Mouse (Mus musculus) limb, embryonic 14.5 days (tissue): Measurements from ENCODE around the gene Rnf220. TPM values are rescaled to one million over a fixed set of nuclear protein-coding genes. Genes with fewer than 3 reads are reported as not detected.

Experiments used
- ATAC-seq: fragments of 200-750 bp; cut with Nextera tagmentation; 2 replicates; pipeline ENCODE4 v1.8.0; 2017; ENCODE audit warnings: low read depth, moderate number of reproducible peaks, moderate TSS enrichment; ENCODE audit not compliant: low FRiP score
- DNase-seq: peaks from one replicate; pipeline ENCODE4 v3.0.0-alpha.2; 2015; ENCODE audit warnings: low spot score
- H3K27ac ChIP-seq: fragments of 300-500 bp; sonication (generic); replicated peaks from 2 replicates; pipeline ENCODE4 v1.5.1; 2014; ENCODE audit warnings: low read depth, mild to moderate bottlenecking, low read length, moderate library complexity, mixed read lengths
- H3K27me3 ChIP-seq: fragments of 300-500 bp; sonication (generic); 2 replicates; pipeline ENCODE4 v1.6.1; 2014; ENCODE audit warnings: low read length, mixed read lengths; ENCODE audit not compliant: control insufficient read depth, insufficient read depth
- H3K36me3 ChIP-seq: fragments of 300-500 bp; sonication (generic); 2 replicates; pipeline ENCODE4 v1.6.1; 2014; ENCODE audit warnings: mild to moderate bottlenecking, low read length, moderate library complexity, mixed read lengths; ENCODE audit not compliant: control insufficient read depth, insufficient read depth
- H3K4me1 ChIP-seq: fragments of 300-500 bp; sonication (generic); 2 replicates; pipeline ENCODE4 v1.6.1; 2014; ENCODE audit warnings: antibody characterized with exemption, low read length, mixed read lengths; ENCODE audit not compliant: control insufficient read depth, insufficient read depth
- H3K4me2 ChIP-seq: fragments of 300-500 bp; sonication (generic); replicated peaks from 2 replicates; pipeline ENCODE4 v1.6.1; 2014; ENCODE audit warnings: low read depth, mild to moderate bottlenecking, low read length, moderate library complexity; ENCODE audit not compliant: severe bottlenecking
- H3K4me3 ChIP-seq: fragments of 300-500 bp; sonication (generic); replicated peaks from 2 replicates; pipeline ENCODE4 v1.5.1; 2014; ENCODE audit warnings: low read length
- H3K9ac ChIP-seq: fragments of 300-500 bp; sonication (generic); 2 replicates; pipeline ENCODE4 v1.6.1; 2014; ENCODE audit warnings: mild to moderate bottlenecking, low read depth, low read length, moderate library complexity; ENCODE audit not compliant: severe bottlenecking
- H3K9me3 ChIP-seq: fragments of 300-500 bp; sonication (generic); 2 replicates; pipeline ENCODE4 v1.6.1; 2016; ENCODE audit warnings: low read length; ENCODE audit not compliant: control insufficient read depth
- POLR2A ChIP-seq: fragments of 200-500 bp; IDR thresholded peaks from 2 replicates; pipeline ENCODE4 v1.8.0; 2012; ENCODE audit warnings: inconsistent platforms, mild to moderate bottlenecking, moderate library complexity, borderline replicate concordance; ENCODE audit not compliant: insufficient read depth, insufficient read length; ENCODE audit errors: extremely low read depth
- WGBS: fragments of 180-500 bp; shearing (Covaris S2); extraction: QIAGEN DNeasy Blood & Tissue Kit; methylation state at CpG from one replicate; pipeline ENCODE4 v1.1.7; 2014; 5-methylcytosine and 5-hydroxymethylcytosine counted together
- polyA plus RNA-seq, 2 experiments: library from polyadenylated mRNA; depleted of rRNA in 1 of 2; stranded (reverse) in 1 of 2; unstranded in 1 of 2; fragments of >200 nt; fragmentation: Nextera tagmentation in 1 of 2; extraction: Ambion mirVana in 1 of 2; gene quantifications; 2 replicates each; pipeline versions ENCODE4 v1.2.1 to v1.2.3; 2012 to 2014

The Rnf220 gene
- polyA plus RNA-seq, 2 experiments, result 72.8 to 126 TPM

DNA sequence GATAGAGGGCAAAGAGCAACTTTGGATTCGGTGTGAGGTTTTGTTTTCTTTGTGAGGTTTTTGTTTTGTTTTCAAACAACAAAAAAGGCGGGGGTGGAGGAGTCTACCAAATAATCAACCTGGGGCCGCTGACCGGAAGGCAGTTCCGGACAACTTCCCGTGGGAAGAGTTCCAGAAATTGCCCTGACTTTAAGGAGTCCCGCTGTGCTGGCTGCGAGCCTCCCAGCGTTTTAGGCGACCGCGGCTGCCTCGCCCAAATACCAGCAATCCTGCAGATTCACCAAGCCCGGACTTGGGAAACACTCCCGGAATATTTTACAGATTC is 13.0 kb downstream of the Rnf220 start:
- Histone ChIP-seq H3K4me2 (peak overlapping the region; percentile 99), H3K27me3 (0 out of 2 replicates have a peak, but pooled peaks cover 12% of the 10 kb centered on the region), H3K27ac (no peak overlapping the region), H3K9me3 (no peaks in the 10 kb centered on the region), H3K36me3 (no peaks in the 10 kb centered on the region), H3K4me1 (0 out of 2 replicates have a peak, but pooled peaks cover 8% of the 10 kb centered on the region), H3K9ac (peak overlapping the region; percentile 41), H3K4me3 (peak overlapping the region; percentile 38)
- DNase-seq, result peak; percentile 61
- no peak for TF ChIP-seq POLR2A
- no peak for ATAC-seq
- WGBS, result 3% methylated on average over 15 of the region's 15 CpGs

DNA sequence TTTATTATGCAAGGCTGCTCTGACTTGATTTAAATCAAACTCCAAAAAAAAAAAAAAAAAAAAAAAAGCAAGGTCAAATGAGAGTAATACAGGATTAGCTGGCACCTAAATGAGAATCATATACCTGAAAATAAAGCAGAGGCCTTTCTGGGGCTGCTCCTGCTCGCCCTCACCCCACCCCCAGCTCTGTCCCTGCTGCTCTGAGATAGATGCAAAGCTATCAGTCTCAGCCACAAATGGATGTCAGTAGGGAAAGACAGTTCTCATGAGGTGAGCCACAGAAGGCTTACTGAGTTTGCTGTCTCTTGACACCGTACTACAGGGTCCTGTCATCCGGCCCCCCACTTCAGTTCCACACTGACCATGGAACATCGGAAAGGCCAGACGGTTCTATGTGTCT is 14.7 kb downstream of the Rnf220 start:
- 87% methylated on average over 5 of the region's 5 CpGs for WGBS
- H3K9me3 ChIP-seq, result no peaks in the 10 kb centered on the region
- TF ChIP-seq POLR2A, result no peak
- 0 out of 2 replicates have a peak, but pooled peaks cover 12% of the 10 kb centered on the region for H3K27me3 ChIP-seq
- no peaks in the 10 kb centered on the region; the same call in 1 of the 2 replicates for H3K36me3 ChIP-seq
- H3K9ac ChIP-seq, result no peak overlapping the region
- no peak overlapping the region for H3K4me2 ChIP-seq
- DNase-seq (no peak), ATAC-seq (no peak)
- 0 out of 2 replicates have a peak, but pooled peaks cover 16% of the 10 kb centered on the region for H3K4me1 ChIP-seq
- H3K27ac ChIP-seq, result no peak overlapping the region
- no peak overlapping the region for H3K4me3 ChIP-seq

DNA sequence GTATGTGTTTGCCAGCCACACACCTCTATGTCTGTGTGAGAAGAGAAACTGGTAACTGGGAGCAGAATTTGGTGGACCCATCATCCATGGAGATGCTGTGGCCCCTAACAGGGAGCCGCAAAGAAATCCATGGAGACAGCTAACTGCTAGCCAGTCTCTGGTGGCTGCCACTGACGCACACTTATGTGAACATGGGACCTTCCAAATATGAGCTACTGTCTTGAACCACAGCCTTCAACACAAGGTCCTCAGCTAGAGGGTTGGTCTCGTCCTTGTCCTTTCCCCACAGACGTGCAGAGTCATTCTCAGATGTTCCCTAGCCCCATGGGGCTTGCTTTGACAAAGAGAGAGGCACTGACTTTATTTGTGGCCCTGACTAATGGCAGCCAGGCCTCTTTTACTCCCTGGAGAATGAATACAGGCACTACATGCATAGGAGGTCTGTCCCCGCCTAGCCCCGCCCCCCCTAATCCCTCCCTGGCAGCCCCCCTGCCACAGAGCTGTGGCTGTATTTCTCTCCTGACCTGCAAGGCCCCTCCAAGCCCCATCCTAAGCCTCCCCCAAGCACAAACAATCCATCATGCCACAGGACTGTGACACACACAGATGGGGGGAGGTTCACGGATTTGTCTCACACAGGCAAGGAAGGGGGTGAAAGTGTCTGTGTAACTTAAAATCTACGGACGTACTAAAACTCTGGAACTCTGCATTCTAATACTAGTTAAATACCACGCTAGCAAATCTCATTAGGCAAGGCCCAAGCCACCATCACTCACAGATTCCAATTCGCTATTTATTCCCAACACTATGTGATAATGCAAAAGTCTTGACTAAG is 16.0 kb downstream of the Rnf220 start:
- ATAC-seq (no peak), DNase-seq (no peak)
- no peaks in the 10 kb centered on the region for H3K9me3 ChIP-seq
- no peaks in the 10 kb centered on the region; the same call in 1 of the 2 replicates for H3K36me3 ChIP-seq
- H3K9ac ChIP-seq, result no peak overlapping the region
- 51% methylated on average over 11 of the region's 11 CpGs for WGBS
- TF ChIP-seq POLR2A, result no peak
- H3K27ac ChIP-seq, result no peak overlapping the region
- H3K4me1 ChIP-seq, result 0 out of 2 replicates have a peak, but pooled peaks cover 16% of the 10 kb centered on the region
- H3K27me3 ChIP-seq, result 0 out of 2 replicates have a peak, but pooled peaks cover 12% of the 10 kb centered on the region
- no peak overlapping the region for H3K4me3 ChIP-seq
- H3K4me2 ChIP-seq, result no peak overlapping the region

DNA sequence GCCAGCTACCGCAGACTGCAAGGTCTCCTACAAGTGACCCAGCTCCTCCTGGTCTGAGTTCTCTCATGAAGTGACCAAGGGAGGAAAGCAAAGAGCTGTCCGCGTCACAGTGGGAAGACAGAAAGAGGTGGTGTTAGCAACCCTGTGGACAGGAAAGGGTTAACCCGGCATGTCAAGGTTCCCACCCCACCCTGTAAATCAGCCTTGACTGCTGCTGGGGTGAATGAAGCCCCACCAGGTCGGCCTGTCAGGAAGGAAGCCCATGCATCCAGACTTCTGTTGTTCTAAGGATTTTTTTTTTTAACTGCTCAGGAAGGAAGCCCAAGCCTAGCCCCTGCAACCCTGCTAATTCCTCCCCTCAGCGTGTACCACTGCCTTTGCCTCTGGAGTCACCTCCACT is 16.9 kb downstream of the Rnf220 start:
- DNase-seq (no peak), ATAC-seq (no peak)
- 37% methylated on average over 6 of the region's 6 CpGs for WGBS
- Histone ChIP-seq H3K9me3 (no peaks in the 10 kb centered on the region), H3K4me1 (0 out of 2 replicates have a peak, but pooled peaks cover 14% of the 10 kb centered on the region), H3K4me2 (no peak overlapping the region), H3K9ac (no peak overlapping the region), H3K36me3 (no peaks in the 10 kb centered on the region; the same call in 1 of the 2 replicates), H3K27me3 (0 out of 2 replicates have a peak, but pooled peaks cover 9% of the 10 kb centered on the region), H3K27ac (no peak overlapping the region), H3K4me3 (no peak overlapping the region)
- TF ChIP-seq POLR2A, result no peak

DNA sequence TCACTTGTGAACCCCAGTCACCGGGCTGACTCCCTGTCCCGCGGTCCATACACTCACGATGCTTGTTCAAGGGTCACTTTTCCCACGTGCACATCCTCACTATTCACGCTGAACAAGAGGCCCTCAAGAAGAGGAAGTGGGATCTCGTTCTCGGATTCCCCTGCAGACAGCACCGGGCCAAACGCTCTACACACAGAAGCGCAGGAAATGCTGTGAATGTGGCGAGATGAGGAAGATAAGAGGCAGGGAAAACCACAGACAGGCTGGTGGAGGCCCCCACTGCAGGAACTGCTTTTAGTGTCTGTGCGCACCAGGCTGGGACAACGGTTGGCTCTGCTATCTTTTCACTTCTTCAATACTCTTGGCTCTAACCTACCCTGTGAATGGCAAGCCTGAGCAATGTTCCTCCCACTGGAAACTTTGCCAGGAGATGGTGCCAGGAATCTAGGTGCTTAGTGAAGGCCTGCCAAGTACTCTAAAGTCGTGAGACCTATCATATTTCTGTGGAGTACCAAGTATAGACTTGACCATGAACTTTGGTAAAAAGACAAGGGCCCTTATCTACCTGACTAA is 18.7 kb downstream of the Rnf220 start:
- 75% methylated on average over 15 of the region's 15 CpGs for WGBS
- DNase-seq, result no peak
- ATAC-seq, result no peak
- H3K4me3 ChIP-seq, result no peak overlapping the region
- no peaks in the 10 kb centered on the region for H3K9me3 ChIP-seq
- H3K4me2 ChIP-seq, result no peak overlapping the region
- no peaks in the 10 kb centered on the region for H3K27me3 ChIP-seq
- no peak overlapping the region for H3K9ac ChIP-seq
- no peak for TF ChIP-seq POLR2A
- H3K27ac ChIP-seq, result no peak overlapping the region
- no peaks in the 10 kb centered on the region; the same call in 1 of the 2 replicates for H3K36me3 ChIP-seq
- 0 out of 2 replicates have a peak, but pooled peaks cover 8% of the 10 kb centered on the region for H3K4me1 ChIP-seq
